Mouse (Mus musculus): Measurements from ENCODE around the gene Map2k6. TPM values are rescaled to one million over a fixed set of nuclear protein-coding genes. Genes with fewer than 3 reads are reported as not detected.

Gene Map2k6
- polyA plus RNA-seq, 1 experiment from 2014 or later: 4.7 TPM

GRCm38 (mm10) chr11:110414263-110414662 lies 15.3 kb downstream of the Map2k6 start:
- TF ChIP-seq CTCF (IDR thresholded peaks at IDR 0.05): no peak
- DNase-seq (ENCODE audit: low spot score) (no peak), ATAC-seq (no peak)
- Histone ChIP-seq H3K27me3 (replicated peaks; ENCODE audit: insufficient read depth, low read length) (no peaks in the 10 kb centered on the region), H3K4me2 (replicated peaks; ENCODE audit: low read depth, low read length) (no peak overlapping the region), H3K9ac (replicated peaks; ENCODE audit: low read depth) (no peak overlapping the region), H3K4me1 (ENCODE audit: insufficient read depth, low read depth, low read length) (no peaks in the 10 kb centered on the region), H3K4me3 (ENCODE audit: low read depth, low read length) (no peak overlapping the region), H3K9me3 (ENCODE audit: low read length) (no peaks in the 10 kb centered on the region), H3K27ac (ENCODE audit: low read length) (no peak overlapping the region), H3K36me3 (ENCODE audit: insufficient read depth, low read length) (no peaks in the 10 kb centered on the region)
- 82% methylated on average over 7 of the region's 7 CpGs for WGBS

GRCm38 (mm10) chr11:110416691-110417090 lies 17.8 kb downstream of the Map2k6 start:
- H3K4me3 ChIP-seq (ENCODE audit: low read depth, low read length): no peak overlapping the region
- no peaks in the 10 kb centered on the region for H3K4me1 ChIP-seq (ENCODE audit: insufficient read depth, low read depth, low read length)
- ATAC-seq (no peak), DNase-seq (ENCODE audit: low spot score) (no peak)
- no peak overlapping the region for H3K9ac ChIP-seq (replicated peaks; ENCODE audit: low read depth)
- no peak overlapping the region for H3K27ac ChIP-seq (ENCODE audit: low read length)
- WGBS: 75% methylated on average over 6 of the region's 6 CpGs
- no peaks in the 10 kb centered on the region for H3K9me3 ChIP-seq (ENCODE audit: low read length)
- no peaks in the 10 kb centered on the region for H3K36me3 ChIP-seq (ENCODE audit: insufficient read depth, low read length)
- H3K4me2 ChIP-seq (replicated peaks; ENCODE audit: low read depth, low read length): no peak overlapping the region
- TF ChIP-seq CTCF (IDR thresholded peaks at IDR 0.05): no peak
- TF ChIP-seq EP300 (IDR thresholded peaks at IDR 0.05): no peak
- H3K27me3 ChIP-seq (replicated peaks; ENCODE audit: insufficient read depth, low read length): no peaks in the 10 kb centered on the region

- no peak for DNase-seq (ENCODE audit: low spot score)
- no peak for ATAC-seq
- WGBS: 72% methylated on average over 7 of the region's 7 CpGs
- Histone ChIP-seq H3K4me3 (ENCODE audit: low read depth, low read length) (no peak overlapping the region), H3K9ac (replicated peaks; ENCODE audit: low read depth) (no peak overlapping the region), H3K4me1 (ENCODE audit: insufficient read depth, low read depth, low read length) (no peaks in the 10 kb centered on the region), H3K36me3 (ENCODE audit: insufficient read depth, low read length) (no peaks in the 10 kb centered on the region), H3K4me2 (replicated peaks; ENCODE audit: low read depth, low read length) (no peak overlapping the region), H3K27ac (ENCODE audit: low read length) (no peak overlapping the region), H3K9me3 (ENCODE audit: low read length) (no peaks in the 10 kb centered on the region), H3K27me3 (replicated peaks; ENCODE audit: insufficient read depth, low read length) (no peaks in the 10 kb centered on the region)
- TF ChIP-seq EP300 (IDR thresholded peaks at IDR 0.05) (no peak), CTCF (IDR thresholded peaks at IDR 0.05) (no peak)
Observed at GRCm38 (mm10) chr11:110420463-110420862, 21.5 kb downstream of the Map2k6 start.

DNA sequence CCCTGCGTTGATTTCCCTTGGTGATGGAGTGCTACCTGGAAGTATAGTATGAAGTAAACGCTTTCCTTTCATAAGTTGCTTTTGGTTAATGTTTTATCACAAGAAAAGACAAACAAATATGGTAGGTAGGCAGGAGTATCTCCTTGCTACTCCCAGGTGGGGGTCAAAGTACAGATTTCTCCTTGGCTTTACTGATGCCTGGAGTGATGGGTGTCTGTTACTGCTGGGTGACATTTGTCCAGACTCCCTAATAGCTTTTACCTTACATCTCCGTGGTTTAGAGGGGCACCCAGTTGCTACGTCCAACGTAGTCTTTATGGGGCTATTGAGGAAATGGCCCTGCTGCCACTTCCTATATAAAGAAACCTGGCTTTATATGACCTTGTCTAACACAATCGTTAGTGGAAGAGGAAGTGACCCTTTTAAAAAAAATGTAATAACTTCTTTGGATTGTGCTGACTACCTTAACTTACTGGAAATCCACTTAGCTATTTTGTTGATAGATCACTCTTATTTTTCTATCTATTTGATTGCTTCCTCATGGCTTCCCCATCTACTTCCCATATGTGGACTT lies 27.7 kb downstream of the Map2k6 start:
- no peak overlapping the region for H3K9ac ChIP-seq (replicated peaks; ENCODE audit: low read depth)
- H3K27me3 ChIP-seq (replicated peaks; ENCODE audit: insufficient read depth, low read length): no peaks in the 10 kb centered on the region
- DNase-seq (ENCODE audit: low spot score) (no peak), ATAC-seq (peak; percentile 23; the same call in 1 of the 2 replicates)
- 0 out of 2 replicates have a peak overlapping the region, but pooled peaks have one; percentile 17 for H3K4me2 ChIP-seq (replicated peaks; ENCODE audit: low read depth, low read length)
- no peaks in the 10 kb centered on the region for H3K36me3 ChIP-seq (ENCODE audit: insufficient read depth, low read length)
- WGBS: 65% methylated on average over 6 of the region's 6 CpGs
- TF ChIP-seq CTCF (IDR thresholded peaks at IDR 0.05): no peak
- TF ChIP-seq EP300 (IDR thresholded peaks at IDR 0.05): no peak
- no peaks in the 10 kb centered on the region for H3K9me3 ChIP-seq (ENCODE audit: low read length)
- no peak overlapping the region for H3K4me3 ChIP-seq (ENCODE audit: low read depth, low read length)
- H3K4me1 ChIP-seq (ENCODE audit: insufficient read depth, low read depth, low read length): no peaks in the 10 kb centered on the region
- no peak overlapping the region for H3K27ac ChIP-seq (ENCODE audit: low read length)

GRCm38 (mm10) chr11:110427159-110427561 lies 28.2 kb downstream of the Map2k6 start:
- 40% methylated on average over 11 of the region's 11 CpGs for whole genome bisulfite sequencing
- no peak for TF ChIP-seq CTCF (IDR thresholded peaks at IDR 0.05)
- TF ChIP-seq EP300 (IDR thresholded peaks at IDR 0.05): no peak
- ATAC-seq (peak; percentile 92), DNase-seq (ENCODE audit: low spot score) (peak; percentile 72)
- Histone ChIP-seq H3K4me3 (ENCODE audit: low read depth, low read length) (no peak overlapping the region), H3K4me2 (replicated peaks; ENCODE audit: low read depth, low read length) (0 out of 2 replicates have a peak overlapping the region, but pooled peaks have one; percentile 17), H3K27ac (ENCODE audit: low read length) (no peak overlapping the region), H3K27me3 (replicated peaks; ENCODE audit: insufficient read depth, low read length) (no peaks in the 10 kb centered on the region), H3K9ac (replicated peaks; ENCODE audit: low read depth) (no peak overlapping the region), H3K9me3 (ENCODE audit: low read length) (no peaks in the 10 kb centered on the region), H3K36me3 (ENCODE audit: insufficient read depth, low read length) (no peaks in the 10 kb centered on the region), H3K4me1 (ENCODE audit: insufficient read depth, low read depth, low read length) (no peaks in the 10 kb centered on the region)

DNA sequence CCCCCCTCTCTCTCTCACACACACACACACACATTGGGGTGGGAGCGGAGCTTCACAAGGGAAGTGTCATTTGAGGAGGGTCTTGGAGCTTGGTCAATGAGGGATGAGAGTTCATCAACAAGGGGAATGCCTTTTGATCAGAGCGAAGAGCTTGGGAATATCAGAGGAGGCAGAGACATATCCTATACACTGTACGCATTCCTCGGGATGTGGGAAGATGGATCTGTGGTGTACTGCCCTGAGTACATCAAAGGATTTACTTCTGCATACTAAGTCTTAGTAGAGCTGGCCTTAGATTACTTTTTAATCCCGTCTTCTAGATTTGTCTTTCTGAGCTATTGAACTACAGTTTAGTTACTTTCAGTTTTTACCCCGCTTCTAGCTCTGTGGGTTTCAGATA lies 30.1 kb downstream of the Map2k6 start:
- Histone ChIP-seq H3K27me3 (replicated peaks; ENCODE audit: insufficient read depth, low read length) (no peaks in the 10 kb centered on the region), H3K4me3 (ENCODE audit: low read depth, low read length) (no peak overlapping the region), H3K4me2 (replicated peaks; ENCODE audit: low read depth, low read length) (no peak overlapping the region), H3K36me3 (ENCODE audit: insufficient read depth, low read length) (no peaks in the 10 kb centered on the region), H3K9ac (replicated peaks; ENCODE audit: low read depth) (no peak overlapping the region), H3K4me1 (ENCODE audit: insufficient read depth, low read depth, low read length) (no peaks in the 10 kb centered on the region), H3K27ac (ENCODE audit: low read length) (no peak overlapping the region), H3K9me3 (ENCODE audit: low read length) (no peaks in the 10 kb centered on the region)
- WGBS: 86% methylated on average over 6 of the region's 6 CpGs
- DNase-seq (ENCODE audit: low spot score): no peak
- no peak for ATAC-seq
- no peak for TF ChIP-seq EP300 (IDR thresholded peaks at IDR 0.05)
- no peak for TF ChIP-seq CTCF (IDR thresholded peaks at IDR 0.05)
